Mouse (Mus musculus) urinary bladder, postnatal 4 days (tissue): ENCODE measurements at regions not wholly inside any gene's neighbourhood (a gene's known extent, or its start where the extent isn't known, plus 50 kb on each side); places are given as distances from the start of the nearest gene placed in this dataset.
"Not testable (repeated sequence)": the region's sequence is repeated elsewhere in the genome, so short reads cannot be mapped to it uniquely, and the experiment has no call there.

ENCODE experiments used
- DNase-seq, 2 experiments: peaks; one replicate each; pipeline ENCODE4 v3.0.0; 2021 to 2022; ENCODE audit warnings: low spot score in 2 of 2

- no peak for DNase-seq
Measured at GRCm38 (mm10) chr5:50343681-50344080, 284.9 kb upstream of the Adgra3 start.

- no peak for DNase-seq
Measured at GRCm38 (mm10) chr5:50309491-50309890, 250.7 kb upstream of the Adgra3 start.

GRCm38 (mm10) chr5:50303859-50304480 is 245.2 kb upstream of the Adgra3 start:
- no peak for DNase-seq

GRCm38 (mm10) chr5:50293794-50294193 is 235.0 kb upstream of the Adgra3 start:
- no peak for DNase-seq

DNA sequence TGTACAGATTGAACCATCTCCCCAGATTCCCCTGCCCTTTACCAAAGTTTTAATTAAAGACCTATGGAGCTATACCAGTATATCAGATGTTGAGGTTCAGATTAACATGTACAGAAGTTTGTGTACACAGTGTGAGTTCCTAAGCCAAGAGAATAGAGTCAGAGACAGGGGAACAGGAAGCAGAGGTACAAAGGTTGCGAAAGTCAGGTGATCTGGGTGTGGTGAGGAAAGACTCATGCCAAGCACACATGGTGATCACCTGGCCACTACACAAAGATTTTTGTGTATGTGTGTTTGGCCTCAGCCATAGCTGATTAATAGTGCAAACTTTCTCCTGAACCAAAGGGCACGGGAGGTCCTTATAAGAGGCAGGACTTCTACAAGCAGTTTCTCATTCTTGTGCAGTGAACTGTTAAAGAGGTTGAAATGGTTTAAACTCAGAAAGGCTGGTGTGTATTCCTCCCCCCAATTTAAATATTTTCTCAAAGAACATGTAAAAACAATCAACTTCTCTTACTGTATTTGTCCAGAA is 232.1 kb upstream of the Adgra3 start:
- DNase-seq, result no peak

GRCm38 (mm10) chr5:50260417-50260816 is 201.6 kb upstream of the Adgra3 start:
- DNase-seq, result no peak

DNA sequence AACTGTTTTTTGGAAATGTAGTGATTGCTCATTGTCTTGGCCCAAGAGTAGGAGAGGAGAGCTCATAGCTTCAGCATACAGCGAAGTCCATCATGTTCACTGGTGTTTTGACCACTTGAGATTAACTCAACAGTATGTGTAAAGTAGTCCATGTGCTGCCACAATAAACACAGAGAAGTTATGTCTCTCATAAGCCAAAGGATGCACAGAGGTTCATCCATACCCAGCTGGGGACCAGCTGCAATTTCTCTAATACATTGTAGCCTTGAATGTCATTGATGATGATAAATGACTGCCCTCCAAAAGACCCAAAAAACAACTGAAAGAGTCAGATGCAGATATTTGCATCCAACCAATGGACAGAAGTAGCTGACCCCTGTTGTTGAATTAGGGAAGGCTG is 199.2 kb upstream of the Adgra3 start:
- DNase-seq, result no peak

- DNase-seq, result no peak
Measured at GRCm38 (mm10) chr5:50234111-50234510, 175.3 kb upstream of the Adgra3 start.

DNA sequence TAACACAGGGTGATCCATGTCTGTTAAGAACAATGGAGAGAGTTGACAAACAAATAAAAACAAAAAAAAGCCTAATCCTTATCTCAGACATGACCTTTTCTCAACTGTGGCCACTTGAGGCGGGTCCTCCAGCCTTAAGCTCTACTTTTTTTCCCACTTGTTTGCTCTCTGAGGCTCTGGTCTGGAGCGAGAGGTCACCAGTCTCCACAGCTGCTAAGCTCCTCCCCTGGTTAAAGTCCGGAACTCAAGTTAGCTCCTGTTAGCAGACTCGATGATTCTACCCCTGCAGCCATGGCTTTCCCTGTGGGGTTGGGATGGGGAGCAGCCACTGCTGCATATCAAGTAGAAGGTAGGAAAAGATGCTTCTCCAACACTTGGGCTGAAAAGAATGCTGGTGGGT is 158.2 kb upstream of the Adgra3 start:
- DNase-seq, result no peak

GRCm38 (mm10) chr5:50215960-50216359 is 157.2 kb upstream of the Adgra3 start:
- DNase-seq, result no peak

DNA sequence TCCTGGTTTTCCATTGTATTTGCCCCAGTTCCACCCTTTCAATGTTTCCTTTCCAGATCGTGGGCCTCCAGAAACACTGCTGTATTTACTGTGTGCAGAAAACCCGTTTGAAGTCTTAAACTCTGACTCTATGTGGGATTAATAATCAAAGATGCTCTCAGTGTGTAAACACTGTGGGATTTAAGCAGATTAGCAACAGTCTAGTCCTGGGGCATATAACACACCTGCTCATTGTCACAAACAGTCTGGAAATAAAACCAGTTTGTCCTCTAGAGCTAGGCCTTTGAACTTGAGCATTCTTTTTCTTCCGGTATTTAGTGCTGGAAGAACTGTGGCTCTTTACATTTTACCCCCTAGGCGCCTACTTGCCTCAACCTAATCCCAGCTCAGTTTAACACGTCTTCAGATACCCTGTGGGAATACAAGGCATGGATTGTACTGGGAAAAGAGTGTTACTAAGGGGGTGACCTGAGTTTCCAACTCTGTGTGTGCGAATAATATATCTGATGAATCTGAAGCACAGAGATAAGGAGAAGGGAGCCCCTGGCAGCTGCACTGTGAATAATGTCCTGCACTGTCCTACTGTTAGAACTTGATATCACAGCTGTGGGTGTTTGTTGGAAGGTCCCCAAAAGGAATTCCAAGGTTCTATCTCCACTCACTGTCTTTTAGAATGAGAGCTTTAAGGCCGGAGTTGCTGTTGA is 143.7 kb upstream of the Adgra3 start:
- no peak for DNase-seq

DNA sequence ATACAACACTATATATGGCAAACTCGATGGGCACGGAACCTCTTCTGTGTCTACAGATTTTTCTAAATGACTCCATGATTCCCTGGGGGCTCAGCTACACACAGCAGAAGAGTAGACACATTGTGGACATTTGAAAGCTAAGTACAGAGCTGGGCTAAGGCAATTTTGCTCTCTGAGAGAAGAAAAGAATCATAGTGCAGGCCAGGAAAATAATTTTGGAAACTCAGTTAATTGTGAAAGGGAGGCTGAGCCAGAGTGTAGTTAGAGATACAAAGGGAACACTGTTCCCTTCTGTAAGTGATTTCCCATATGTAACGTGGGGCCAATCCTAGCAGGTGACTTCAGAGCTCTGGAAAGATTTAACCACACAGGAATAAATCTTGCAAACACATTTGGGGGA is 137.6 kb upstream of the Adgra3 start:
- no peak for DNase-seq

GRCm38 (mm10) chr5:50195993-50196392 is 137.2 kb upstream of the Adgra3 start:
- no peak for DNase-seq

GRCm38 (mm10) chr5:50189394-50189793 is 130.6 kb upstream of the Adgra3 start:
- DNase-seq, result no peak

- no peak for DNase-seq
Measured at GRCm38 (mm10) chr5:50182721-50183120, 123.9 kb upstream of the Adgra3 start.

- no peak for DNase-seq
Measured at GRCm38 (mm10) chr5:50156557-50156956, 97.8 kb upstream of the Adgra3 start.

DNA sequence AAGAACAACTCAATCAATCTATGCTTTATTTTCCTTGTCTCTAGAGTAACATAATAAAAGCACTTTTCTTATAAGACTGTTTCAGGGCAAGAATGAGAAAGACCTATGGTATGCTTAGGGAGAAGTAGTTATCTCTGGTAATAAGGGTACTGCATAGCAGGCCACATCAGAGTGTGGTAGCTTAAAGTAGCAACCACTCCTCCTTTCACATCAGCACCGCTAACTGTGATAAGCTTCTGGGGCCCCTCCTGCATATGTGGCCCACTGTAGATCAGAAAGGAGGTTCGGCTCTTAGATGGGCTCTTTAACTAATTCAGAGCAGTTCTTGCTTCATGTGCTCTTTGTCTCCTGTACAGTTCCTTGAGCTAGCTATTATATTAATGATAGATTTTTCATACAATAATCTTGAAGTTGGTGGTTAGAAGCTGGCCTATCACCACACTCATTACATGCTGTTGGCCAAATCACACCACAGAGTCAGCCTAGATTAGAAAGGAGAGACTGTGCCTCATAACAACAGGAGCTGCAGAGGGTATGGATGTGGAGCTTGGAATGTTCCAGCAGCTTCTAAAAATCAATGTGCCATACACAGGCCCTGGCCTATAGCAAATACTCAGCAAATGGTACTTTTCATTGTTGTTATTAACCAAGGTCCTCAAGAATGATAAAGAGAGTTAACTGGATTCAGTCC is 96.5 kb upstream of the Adgra3 start:
- DNase-seq, result not testable (repeated sequence)

- DNase-seq, result peak in 1 of 2 experiments; percentile 36
Measured at GRCm38 (mm10) chr5:50146926-50147325, 88.1 kb upstream of the Adgra3 start.

DNA sequence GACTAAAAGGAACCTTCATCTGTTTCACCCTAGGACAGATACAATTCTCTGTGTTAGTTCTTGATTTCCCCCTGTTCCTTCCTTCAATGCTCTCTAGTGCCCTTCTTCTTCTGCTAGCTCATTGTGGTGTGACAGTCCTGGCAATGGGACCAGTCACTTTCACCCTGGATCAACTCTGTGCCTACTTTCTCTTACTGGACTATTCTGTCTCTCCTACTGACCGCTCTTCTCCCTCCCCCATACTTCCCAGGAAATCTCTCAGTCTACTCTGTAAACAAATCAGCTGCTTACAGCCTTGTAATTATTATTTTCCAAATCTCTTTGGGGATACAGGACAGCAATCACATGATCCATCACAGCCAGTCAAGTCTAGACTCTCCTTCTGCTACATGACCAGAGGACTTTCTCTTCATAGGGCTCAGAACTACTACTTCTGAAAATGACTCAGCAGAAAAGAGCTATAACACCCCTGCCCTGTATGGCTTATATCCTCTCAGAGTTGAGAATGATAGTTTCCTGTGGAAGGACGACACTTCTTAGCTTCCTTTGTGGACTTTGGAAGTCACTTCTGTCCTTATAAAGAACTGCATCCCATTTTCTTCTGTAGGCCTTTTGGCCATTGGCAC is 86.8 kb upstream of the Adgra3 start:
- no peak for DNase-seq

DNA sequence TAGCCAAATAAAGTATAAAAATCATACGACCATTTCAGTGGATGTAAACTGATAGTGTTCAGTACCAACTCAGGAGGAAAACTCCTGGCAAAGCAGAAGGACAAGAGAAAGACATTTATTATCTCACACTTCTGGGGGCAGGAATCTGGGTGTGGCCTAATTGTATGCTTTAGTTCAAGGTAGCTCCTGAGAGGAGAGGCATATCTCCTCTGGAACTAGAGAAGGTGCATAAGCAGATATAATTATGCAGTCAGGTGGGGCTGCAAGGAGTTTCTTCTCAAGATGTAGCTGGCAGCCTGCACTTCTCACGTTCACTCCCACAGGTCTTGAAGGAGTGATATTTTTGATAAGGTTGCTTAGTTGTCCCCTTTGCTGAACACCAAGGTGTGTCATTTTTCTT is 71.4 kb upstream of the Adgra3 start:
- DNase-seq, result no peak

- no peak for DNase-seq
Measured at GRCm38 (mm10) chr5:50128972-50129371, 70.2 kb upstream of the Adgra3 start.

- no peak for DNase-seq
Measured at GRCm38 (mm10) chr5:50126594-50126993, 67.8 kb upstream of the Adgra3 start.
